Mouse (Mus musculus) layer of hippocampus, adult 9-11 months (tissue): ENCODE measurements around the gene Arl2.
"Not testable (repeated sequence)": the region's sequence is repeated elsewhere in the genome, so short reads cannot be mapped to it uniquely, and the experiment has no call there.

Experiments used
- DNase-seq: peaks from one replicate; pipeline ENCODE4 v3.0.0; 2022

The Arl2 gene

GRCm38 (mm10) chr19:6141394-6141749, at the start of gene Arl2:
Gene Arl2 (minus strand): TSS chr19:6141548.
- peak; percentile 91 for DNase-seq

- DNase-seq, result no peak
These were observed 42.8 kb upstream of the Arl2 start, which contains the start of gene Majin for GRCm38 (mm10) chr19:6184131-6184530. Gene Majin (plus strand): TSS chr19:6184388.

- DNase-seq, result no peak
These were observed 41.2 kb upstream of the Arl2 start for GRCm38 (mm10) chr19:6182534-6182933.

GRCm38 (mm10) chr19:6181629-6182028, 40.3 kb upstream of the Arl2 start:
- DNase-seq, result no peak

GRCm38 (mm10) chr19:6178775-6179174, 37.4 kb upstream of the Arl2 start:
- no peak for DNase-seq

GRCm38 (mm10) chr19:6174771-6175170, 33.4 kb upstream of the Arl2 start:
- peak; percentile 9 for DNase-seq

GRCm38 (mm10) chr19:6171215-6171614, 29.9 kb upstream of the Arl2 start:
- no peak for DNase-seq

GRCm38 (mm10) chr19:6166750-6167149, 25.4 kb upstream of the Arl2 start:
- DNase-seq, result no peak

GRCm38 (mm10) chr19:6163872-6164547, 22.7 kb upstream of the Arl2 start:
- DNase-seq, result peak; percentile 19

GRCm38 (mm10) chr19:6157220-6157619, 15.9 kb upstream of the Arl2 start:
- DNase-seq, result no peak

- DNase-seq, result no peak
These were observed 15.0 kb upstream of the Arl2 start for GRCm38 (mm10) chr19:6156372-6156771.

GRCm38 (mm10) chr19:6155174-6155573, 13.8 kb upstream of the Arl2 start:
- DNase-seq, result no peak

GRCm38 (mm10) chr19:6144842-6145241, 3.5 kb upstream of the Arl2 start:
- no peak for DNase-seq

- peak; percentile 94 for DNase-seq
These were observed 512 bp downstream of the Arl2 start, which contains the start of gene Batf2 for GRCm38 (mm10) chr19:6140678-6141393. Gene Batf2 (plus strand): TSS chr19:6140983.

GRCm38 (mm10) chr19:6140374-6140677, 1.0 kb downstream of the Arl2 start:
- no peak for DNase-seq

- DNase-seq, result no peak
These were observed 1.6 kb downstream of the Arl2 start for GRCm38 (mm10) chr19:6139701-6140100.

GRCm38 (mm10) chr19:6136397-6136796, 5.0 kb downstream of the Arl2 start:
- DNase-seq, result no peak

GRCm38 (mm10) chr19:6133197-6133596, 8.2 kb downstream of the Arl2 start:
- not testable (repeated sequence) for DNase-seq

GRCm38 (mm10) chr19:6132171-6132827, 9.0 kb downstream of the Arl2 start:
- DNase-seq, result peak; percentile 77

- DNase-seq, result not testable (repeated sequence)
These were observed 10.8 kb downstream of the Arl2 start for GRCm38 (mm10) chr19:6130414-6131128.

GRCm38 (mm10) chr19:6127760-6128341, 13.5 kb downstream of the Arl2 start, which contains the start of gene Snx15:
Gene Snx15 (minus strand): TSS chr19:6128304.
- DNase-seq, result peak; percentile 98

GRCm38 (mm10) chr19:6126789-6127580, 14.4 kb downstream of the Arl2 start:
- no peak for DNase-seq
